In the genomic region with DNA sequence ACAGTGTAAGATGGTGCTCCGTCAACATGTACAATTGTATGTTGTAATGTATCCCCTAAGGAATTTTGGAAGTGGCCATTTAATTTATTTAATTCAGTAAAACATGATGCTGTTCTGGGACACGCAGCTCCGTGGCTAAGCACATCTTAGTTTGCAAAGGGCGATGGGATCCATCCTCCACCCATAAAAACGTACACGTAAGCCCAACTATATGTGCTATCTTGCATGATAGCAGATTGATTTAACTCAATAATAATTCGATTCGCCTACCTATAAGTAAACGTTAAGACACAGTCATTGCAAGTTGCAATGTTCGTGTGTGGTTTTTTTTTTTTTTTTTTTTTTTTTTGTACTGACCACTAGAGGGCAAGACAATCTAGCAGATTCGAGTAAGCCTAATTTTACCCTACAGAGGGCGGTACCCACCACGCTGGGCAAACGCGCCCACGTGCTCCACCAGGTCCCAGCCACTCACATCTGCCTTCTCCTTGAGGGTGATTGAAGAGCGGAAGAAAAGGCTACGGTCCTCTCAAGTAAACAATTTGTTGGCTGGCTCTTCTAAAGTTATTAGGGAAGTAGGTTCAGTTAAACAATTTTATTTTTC, we compare ENCODE assay signal across 8 mouse cellular contexts.
DNase-seq lines count a peak whose midpoint lies in the region; ATAC-seq and TF ChIP-seq lines count a peak whose summit lies in the region.

No protein-coding gene starts in this region.

- H3K9ac ChIP-seq in forebrain, embryonic 16.5 days (replicated peaks; ENCODE audit: low read depth, low read length), result no peak overlapping the region
- no peak overlapping the region for H3K9ac ChIP-seq in liver, postnatal 0 days (replicated peaks)
- no peak overlapping the region for H3K9ac ChIP-seq in neural tube, embryonic 15.5 days (replicated peaks)

- H3K4me2 ChIP-seq in forebrain, embryonic 16.5 days (ENCODE audit: low read length), result no peak overlapping the region
- H3K4me2 ChIP-seq in liver, postnatal 0 days (ENCODE audit: low read depth, low read length), result no peak overlapping the region
- H3K4me2 ChIP-seq in neural tube, embryonic 15.5 days, result peak overlapping the region; percentile 36

- TF ChIP-seq POLR2A in bone marrow macrophage, adult 2 months (IDR thresholded peaks at IDR 0.05; ENCODE audit: borderline replicate concordance, low read depth, low read length), result no peak

- TF ChIP-seq CTCF in bone marrow macrophage, adult 2 months (IDR thresholded peaks at IDR 0.05; ENCODE audit: low read depth, low read length), result peak; percentile 41; the same call in 1 of the 2 replicates
- TF ChIP-seq CTCF in liver, postnatal 0 days (IDR thresholded peaks at IDR 0.05; ENCODE audit: low read depth), result peak; percentile 75

- H3K9me3 ChIP-seq in forebrain, embryonic 16.5 days (ENCODE audit: control insufficient read depth, low read length), result no peaks in the 10 kb centered on the region
- no peaks in the 10 kb centered on the region for H3K9me3 ChIP-seq in liver, postnatal 0 days (ENCODE audit: low read length)
- H3K9me3 ChIP-seq in neural tube, embryonic 15.5 days (replicated peaks), result no peaks in the 10 kb centered on the region

- DNase-seq in ES-CJ7 (ENCODE audit: low read depth, low spot score), result peak; percentile 92
- DNase-seq in heart, postnatal 4 days, result peak; percentile 67
- peak; percentile 12 to 64 for DNase-seq in layer of hippocampus, adult 18-20 months (ENCODE audit: low spot score in 2 of 2)
- DNase-seq in liver, postnatal 0 days, result peak; percentile 55
- peak; percentile 22 for DNase-seq in thymus, postnatal 4 days

- peak overlapping the region; percentile 24; the same call in 1 of the 2 replicates for H3K27ac ChIP-seq in bone marrow macrophage, adult 2 months (ENCODE audit: insufficient read depth, low read depth, low read length)
- no peak overlapping the region for H3K27ac ChIP-seq in forebrain, embryonic 16.5 days (ENCODE audit: low read length)
- H3K27ac ChIP-seq in liver, postnatal 0 days (ENCODE audit: low read depth), result no peak overlapping the region
- H3K27ac ChIP-seq in neural tube, embryonic 15.5 days (replicated peaks), result no peak overlapping the region

- WGBS in forebrain, embryonic 16.5 days, result 36% methylated on average over 18 of the region's 18 CpGs
- 27% methylated on average over 18 of the region's 18 CpGs for WGBS in liver, postnatal 0 days (ENCODE audit: insufficient replicate concordance)
- 32% methylated on average over 18 of the region's 18 CpGs for WGBS in neural tube, embryonic 15.5 days

- 0 out of 2 replicates have a peak, but pooled peaks cover 2% of the 10 kb centered on the region for H3K4me1 ChIP-seq in bone marrow macrophage, adult 2 months (ENCODE audit: control insufficient read depth, insufficient read depth, low read length)
- H3K4me1 ChIP-seq in forebrain, embryonic 16.5 days (replicated peaks; ENCODE audit: control insufficient read depth, insufficient read depth, low read length), result no peaks in the 10 kb centered on the region
- H3K4me1 ChIP-seq in liver, postnatal 0 days (ENCODE audit: insufficient read depth), result no peaks in the 10 kb centered on the region
- 0 out of 2 replicates have a peak, but pooled peaks cover 7% of the 10 kb centered on the region for H3K4me1 ChIP-seq in neural tube, embryonic 15.5 days

- ATAC-seq in forebrain, embryonic 16.5 days, result peak; percentile 66
- ATAC-seq in liver, postnatal 0 days, result peak; percentile 68
- no peak for ATAC-seq in neural tube, embryonic 15.5 days (ENCODE audit: low FRiP score)

- H3K27me3 ChIP-seq in forebrain, embryonic 16.5 days (replicated peaks; ENCODE audit: control insufficient read depth, insufficient read depth, low read length), result no peaks in the 10 kb centered on the region
- H3K27me3 ChIP-seq in liver, postnatal 0 days (ENCODE audit: insufficient read depth, low read length), result no peaks in the 10 kb centered on the region
- H3K27me3 ChIP-seq in neural tube, embryonic 15.5 days (replicated peaks), result no peaks in the 10 kb centered on the region

- no peak overlapping the region for H3K4me3 ChIP-seq in bone marrow macrophage, adult 2 months (ENCODE audit: insufficient read depth, low read length)
- H3K4me3 ChIP-seq in forebrain, embryonic 16.5 days (replicated peaks; ENCODE audit: low read length), result no peak overlapping the region
- no peak overlapping the region for H3K4me3 ChIP-seq in liver, postnatal 0 days (ENCODE audit: low read depth, low read length)
- no peak overlapping the region for H3K4me3 ChIP-seq in neural tube, embryonic 15.5 days (replicated peaks)

- no peaks in the 10 kb centered on the region for H3K36me3 ChIP-seq in forebrain, embryonic 16.5 days (ENCODE audit: control insufficient read depth, insufficient read depth)
- no peaks in the 10 kb centered on the region for H3K36me3 ChIP-seq in liver, postnatal 0 days (replicated peaks; ENCODE audit: insufficient read depth, low read length)
- no peaks in the 10 kb centered on the region for H3K36me3 ChIP-seq in neural tube, embryonic 15.5 days

- TF ChIP-seq EP300 in liver, postnatal 0 days (IDR thresholded peaks at IDR 0.05; ENCODE audit: low read depth), result no peak

Comparison
In these comparisons a context has a peak if more than half of its experiments do, and no peak if none do; other contexts are left out.
1. DNase-seq: peak in every context shown above with its lines; median percentile 92 in ES-CJ7; 67 in heart, postnatal 4 days; 55 in liver, postnatal 0 days; 38 in layer of hippocampus, adult 18-20 months; 22 in thymus, postnatal 4 days.